Mouse (Mus musculus) G1E (cell line): ENCODE data around the gene Tshz2. TPM values are rescaled to one million over a fixed set of nuclear protein-coding genes. Genes with fewer than 3 reads are reported as not detected.
"Not testable (repeated sequence)": the region's sequence is repeated elsewhere in the genome, so short reads cannot be mapped to it uniquely, and the experiment has no call there.

ENCODE experiments used
- ATAC-seq: 2 replicates; pipeline ENCODE4 v1.8.0; 2016; ENCODE audit warnings: mild to moderate bottlenecking; ENCODE audit not compliant: insufficient number of reproducible peaks, poor library complexity, low FRiP score, severe bottlenecking; ENCODE audit errors: extremely low read depth
- DNase-seq: peaks from one replicate; pipeline ENCODE4 v3.0.0; 2012; ENCODE audit warnings: low spot score
- H3K27me3 ChIP-seq: 2 replicates; pipeline ENCODE4 v1.6.1; 2012; ENCODE audit warnings: mild to moderate bottlenecking, low read length, inconsistent platforms; ENCODE audit not compliant: insufficient read depth
- H3K36me3 ChIP-seq: replicated peaks from 2 replicates; pipeline ENCODE3; 2012; ENCODE audit warnings: mild to moderate bottlenecking, inconsistent platforms
- H3K4me1 ChIP-seq: 2 replicates; pipeline ENCODE4 v1.6.1; 2012; ENCODE audit warnings: low read depth, low read length, inconsistent platforms, mixed read lengths; ENCODE audit not compliant: insufficient read depth
- H3K4me3 ChIP-seq: 2 replicates; pipeline ENCODE4 v1.5.1; 2012; ENCODE audit warnings: low read depth, mild to moderate bottlenecking, inconsistent platforms, low read length, moderate library complexity, mixed read lengths
- H3K9me3 ChIP-seq: replicated peaks from 2 replicates; pipeline ENCODE4 v1.6.1; 2012; ENCODE audit warnings: inconsistent platforms
- CTCF ChIP-seq: IDR thresholded peaks from 2 replicates; pipeline ENCODE4 v1.5.1; 2012; ENCODE audit warnings: low read depth, low read length, inconsistent platforms, mixed read lengths
- GATA1 ChIP-seq: IDR thresholded peaks from 2 replicates; pipeline ENCODE4 v1.6.1; 2012; ENCODE audit warnings: borderline replicate concordance, low read length, inconsistent platforms, mixed read lengths
- GATA2 ChIP-seq: IDR thresholded peaks from 2 replicates; pipeline ENCODE4 v1.6.1; 2012; ENCODE audit warnings: low read depth, low read length, inconsistent platforms, borderline replicate concordance
- POLR2AphosphoS5 ChIP-seq: IDR thresholded peaks from 2 replicates; pipeline ENCODE4 v1.6.1; 2012; ENCODE audit warnings: low read depth, low read length, inconsistent platforms; ENCODE audit not compliant: insufficient replicate concordance
- TAL1 ChIP-seq: conservative IDR thresholded peaks from 2 replicates; pipeline ENCODE4 v1.6.1; 2012; ENCODE audit warnings: low read depth, low read length, inconsistent platforms, mixed read lengths
- polyA plus RNA-seq: library from polyadenylated mRNA; stranded (reverse); fragments of >175 nt; gene quantifications from 2 replicates; pipeline ENCODE4 v1.2.3, GENCODE M21; 2012
- total RNA-seq, 2 experiments: library from RNA; stranded (forward) in 1 of 2; stranded (reverse) in 1 of 2; fragments of 200-1000 nt in 1 of 2; fragments of >200 nt in 1 of 2; fragmentation: Nextera tagmentation in 1 of 2; gene quantifications; 2 replicates each; pipeline ENCODE4 v1.2.3; 2014 to 2017

The Tshz2 gene
- total RNA-seq (2014; fragmentation: Nextera tagmentation) (not detected in 2 replicates), total RNA-seq (2017) (0.12 and 0.16 TPM in 2 replicates), polyA plus RNA-seq (0.04 TPM in 1 of 2 replicates, not detected in the other)

GRCm38 (mm10) chr2:169632338-169633151 is at the start of gene Tshz2:
Gene Tshz2 (plus strand): TSS chr2:169633013.
- no peak for DNase-seq
- Histone ChIP-seq H3K36me3 (no peaks in the 10 kb centered on the region), H3K27me3 (no peaks in the 10 kb centered on the region), H3K4me3 (no peak within 1 kb of the TSS; the same call in 1 of the 2 replicates), H3K9me3 (peaks cover 78% of the 10 kb centered on the region), H3K4me1 (no peaks in the 10 kb centered on the region)
- ATAC-seq, result no peak
- TF ChIP-seq GATA1 (no peak), POLR2AphosphoS5 (no peak), CTCF (no peak), TAL1 (no peak), GATA2 (no peak)

GRCm38 (mm10) chr2:169583476-169583875 is 49.3 kb upstream of the Tshz2 start:
- Histone ChIP-seq H3K9me3 (peaks cover 76% of the 10 kb centered on the region), H3K4me3 (no peak overlapping the region), H3K4me1 (no peaks in the 10 kb centered on the region), H3K27me3 (no peaks in the 10 kb centered on the region), H3K36me3 (no peaks in the 10 kb centered on the region)
- ATAC-seq (no peak), DNase-seq (no peak)
- TF ChIP-seq TAL1, result no peak
- no peak for TF ChIP-seq CTCF
- no peak for TF ChIP-seq GATA1

GRCm38 (mm10) chr2:169584745-169585456 is 47.9 kb upstream of the Tshz2 start:
- peaks cover 77% of the 10 kb centered on the region for H3K9me3 ChIP-seq
- TF ChIP-seq TAL1, result no peak
- TF ChIP-seq GATA2, result no peak
- TF ChIP-seq GATA1, result no peak
- TF ChIP-seq POLR2AphosphoS5, result no peak
- TF ChIP-seq CTCF, result no peak
- no peak overlapping the region for H3K4me3 ChIP-seq
- ATAC-seq (no peak), DNase-seq (no peak)
- H3K4me1 ChIP-seq, result no peaks in the 10 kb centered on the region
- H3K36me3 ChIP-seq, result no peaks in the 10 kb centered on the region
- no peaks in the 10 kb centered on the region for H3K27me3 ChIP-seq

- Histone ChIP-seq H3K27me3 (no peaks in the 10 kb centered on the region), H3K36me3 (no peaks in the 10 kb centered on the region), H3K4me1 (no peaks in the 10 kb centered on the region), H3K4me3 (no peak overlapping the region), H3K9me3 (peaks cover 77% of the 10 kb centered on the region)
- ATAC-seq (no peak), DNase-seq (no peak)
- TF ChIP-seq GATA1 (no peak), TAL1 (no peak), GATA2 (no peak), CTCF (no peak), POLR2AphosphoS5 (no peak)
These were observed 47.1 kb upstream of the Tshz2 start for GRCm38 (mm10) chr2:169585631-169586285.

GRCm38 (mm10) chr2:169586688-169587087 is 46.1 kb upstream of the Tshz2 start:
- H3K4me1 ChIP-seq, result no peaks in the 10 kb centered on the region
- TF ChIP-seq POLR2AphosphoS5 (no peak), GATA1 (no peak), CTCF (no peak), GATA2 (no peak), TAL1 (no peak)
- H3K27me3 ChIP-seq, result no peaks in the 10 kb centered on the region
- no peaks in the 10 kb centered on the region for H3K36me3 ChIP-seq
- peaks cover 78% of the 10 kb centered on the region for H3K9me3 ChIP-seq
- H3K4me3 ChIP-seq, result no peak overlapping the region
- ATAC-seq, result no peak
- DNase-seq, result no peak

GRCm38 (mm10) chr2:169587645-169588044 is 45.2 kb upstream of the Tshz2 start, which contains the start of gene Gm11011:
Gene Gm11011 (minus strand): TSS chr2:169587745.
- not testable (repeated sequence) for H3K4me3 ChIP-seq, DNase-seq, H3K36me3 ChIP-seq, H3K4me1 ChIP-seq, ATAC-seq, H3K27me3 ChIP-seq
- H3K9me3 ChIP-seq, result peaks cover 77% of the 10 kb centered on the region
